Mouse (Mus musculus) spleen, embryonic (tissue): ENCODE measurements at regions not wholly inside any gene's neighbourhood (a gene's known extent, or its start where the extent isn't known, plus 50 kb on each side); places are given as distances from the start of the nearest gene placed in this dataset.

Experiments used
- CTCF ChIA-PET: fragments of 350-600 bp; sonication (Branson Sonifier 250); formaldehyde crosslinking; loops from one replicate; lab custom pipeline; 2022; lab: Charles Lee

- CTCF ChIA-PET = interaction anchor here (0.7 kb wide), 1 partner anchor 131 kb away, joined by 3 read pairs; no protein-coding TSS in a partner anchor
Observed at GRCm38 (mm10) chr2:166406826-166407225, 251.4 kb upstream of the Sulf2 start.

DNA sequence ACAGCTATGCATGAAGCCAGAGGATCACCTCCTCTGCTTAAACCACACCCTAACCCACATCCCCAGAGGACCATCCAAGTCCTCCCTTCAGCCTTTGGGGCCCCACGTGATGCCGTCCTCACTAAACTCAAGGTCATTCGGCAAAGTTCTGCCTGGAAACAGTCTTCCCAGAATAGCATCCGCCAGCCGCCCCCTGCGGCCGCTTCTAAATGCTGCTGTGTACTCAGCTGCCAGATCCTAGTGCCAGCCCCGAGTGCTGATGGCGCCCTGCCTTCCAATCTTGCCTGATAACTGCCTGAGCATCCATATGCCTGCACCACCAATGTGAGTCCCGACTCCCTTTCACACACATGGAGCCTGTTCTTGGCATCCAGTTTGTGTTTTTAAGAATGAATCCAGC lies 247.9 kb upstream of the Sulf2 start:
- CTCF ChIA-PET = no interaction called here

DNA sequence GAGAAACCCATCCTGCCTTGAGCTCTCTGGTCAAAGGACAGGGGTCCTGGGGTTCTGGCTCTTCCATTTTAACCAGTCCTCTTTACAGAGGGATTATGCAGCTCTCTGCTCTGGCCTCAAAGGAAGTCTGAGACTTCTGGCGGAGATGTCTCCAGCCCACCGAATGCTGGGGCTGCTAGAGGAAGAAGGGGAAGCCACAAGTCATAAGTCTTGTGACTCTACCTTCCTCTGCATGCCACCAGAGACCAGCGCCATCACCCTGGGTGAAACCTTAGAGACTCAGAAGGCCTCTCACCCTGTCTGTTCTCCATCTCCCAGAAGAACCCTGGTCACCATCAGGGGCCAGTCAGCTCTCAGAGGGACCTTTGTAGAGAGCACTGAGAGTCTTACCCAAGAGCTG lies 246.4 kb upstream of the Sulf2 start:
- CTCF ChIA-PET = no interaction called here

DNA sequence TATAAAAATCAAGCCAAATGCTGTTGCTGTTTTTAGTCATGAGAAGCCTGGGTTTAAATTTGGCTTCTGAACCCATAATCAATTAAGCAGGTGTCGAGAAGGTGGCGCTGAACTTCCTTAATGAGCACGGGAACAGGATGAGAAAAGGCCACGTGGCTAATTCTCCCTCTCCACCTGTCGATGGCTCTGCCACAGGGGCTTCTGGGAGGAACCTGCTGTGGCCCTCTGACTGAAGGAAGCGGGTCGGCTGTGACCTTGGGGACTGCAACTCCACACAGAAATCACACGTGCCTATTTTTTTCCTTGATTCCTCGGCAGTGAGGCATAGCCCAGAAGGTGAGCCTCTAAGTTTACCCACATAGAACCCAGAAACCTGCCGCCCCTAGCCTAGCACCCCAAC lies 244.8 kb upstream of the Sulf2 start:
- CTCF ChIA-PET = no interaction called here

DNA sequence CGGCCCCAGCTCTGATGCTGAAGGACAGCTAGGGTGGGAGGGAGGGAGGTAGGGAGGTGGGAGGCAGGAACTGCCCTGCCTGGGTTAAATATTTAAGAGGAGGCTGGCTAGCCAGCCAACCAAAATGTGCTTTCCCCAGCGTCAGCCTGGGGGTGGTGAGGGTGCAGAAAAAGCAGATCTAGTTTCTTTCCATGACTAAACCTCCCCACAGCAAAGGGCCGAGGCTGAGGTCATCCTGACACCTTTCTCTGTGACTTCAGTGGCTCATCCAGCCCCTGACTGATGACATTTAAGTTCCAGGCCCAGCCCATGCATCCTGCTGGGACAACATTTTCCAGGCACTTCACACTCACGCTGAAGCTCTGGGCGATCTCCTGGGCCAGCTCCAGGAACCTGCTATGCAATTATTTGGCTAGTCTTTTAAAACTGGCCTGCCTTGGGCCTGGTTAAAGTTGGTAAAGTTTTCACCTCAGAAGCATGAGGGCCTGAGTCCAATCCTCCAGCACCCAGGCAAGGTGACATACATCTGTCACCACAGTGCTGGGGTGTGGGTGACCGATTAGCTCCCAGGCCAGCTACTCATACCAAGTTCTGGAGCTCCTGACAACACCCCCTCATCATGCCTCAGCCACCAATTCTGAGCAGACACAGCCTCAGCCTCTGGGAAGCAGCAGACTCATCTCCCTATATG lies 243.8 kb upstream of the Sulf2 start:
- CTCF ChIA-PET = no interaction called here

- CTCF ChIA-PET = no interaction called here
Observed at GRCm38 (mm10) chr2:166398774-166399139, 243.3 kb upstream of the Sulf2 start.

- CTCF ChIA-PET = interaction anchor here (0.5 kb wide), 1 partner anchor 503 kb away, joined by 6 read pairs; no protein-coding TSS in a partner anchor
Observed at GRCm38 (mm10) chr2:166398156-166398555, 242.7 kb upstream of the Sulf2 start.

DNA sequence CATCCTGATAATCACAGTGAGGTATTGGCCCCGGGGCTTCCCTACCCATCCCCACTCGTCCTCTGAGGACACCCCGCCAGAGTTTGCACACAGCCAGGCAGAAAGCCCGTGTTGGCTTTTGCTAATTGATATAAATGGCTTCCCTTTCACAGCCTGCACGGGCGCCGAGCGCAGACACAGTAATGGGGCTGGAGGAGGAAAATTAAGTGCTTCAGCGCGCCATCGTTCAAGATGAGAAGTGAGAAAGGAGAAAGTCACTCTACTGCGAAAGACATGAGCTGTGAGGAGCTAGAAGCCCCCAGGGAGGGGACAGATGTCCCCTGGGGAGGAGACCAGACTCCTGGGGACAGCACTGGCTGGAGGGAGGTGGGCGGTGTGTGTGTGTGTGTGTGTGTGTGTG lies 239.2 kb upstream of the Sulf2 start:
- CTCF ChIA-PET = interaction anchor here (1.0 kb wide), 1 partner anchor 117 kb away, joined by 3 read pairs; no protein-coding TSS in a partner anchor

DNA sequence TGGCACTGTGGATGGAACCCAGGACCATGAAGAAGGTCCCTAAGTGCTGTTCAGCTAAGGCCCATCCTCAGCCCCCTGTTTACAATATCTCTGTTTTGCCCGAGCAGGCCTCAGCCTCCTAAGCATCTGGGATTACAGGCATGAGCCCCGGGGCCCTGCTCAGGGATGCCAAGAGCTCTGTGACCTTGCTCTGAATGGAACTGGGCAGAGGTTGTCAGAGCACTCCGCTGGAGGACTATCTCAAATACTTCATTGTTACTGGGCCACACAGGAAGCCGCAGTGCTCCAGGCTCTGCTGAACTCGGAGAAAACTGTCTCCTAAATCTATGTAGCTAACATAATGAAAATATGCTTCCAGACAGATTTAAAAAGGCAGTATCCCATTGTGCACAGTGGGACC lies 235.7 kb upstream of the Sulf2 start:
- CTCF ChIA-PET = no interaction called here

- CTCF ChIA-PET = no interaction called here
Observed at GRCm38 (mm10) chr2:166388050-166388449, 232.6 kb upstream of the Sulf2 start.

GRCm38 (mm10) chr2:166386817-166387216 lies 231.4 kb upstream of the Sulf2 start:
- CTCF ChIA-PET = no interaction called here

- CTCF ChIA-PET = no interaction called here
Observed at GRCm38 (mm10) chr2:166384583-166384982, 229.1 kb upstream of the Sulf2 start.

DNA sequence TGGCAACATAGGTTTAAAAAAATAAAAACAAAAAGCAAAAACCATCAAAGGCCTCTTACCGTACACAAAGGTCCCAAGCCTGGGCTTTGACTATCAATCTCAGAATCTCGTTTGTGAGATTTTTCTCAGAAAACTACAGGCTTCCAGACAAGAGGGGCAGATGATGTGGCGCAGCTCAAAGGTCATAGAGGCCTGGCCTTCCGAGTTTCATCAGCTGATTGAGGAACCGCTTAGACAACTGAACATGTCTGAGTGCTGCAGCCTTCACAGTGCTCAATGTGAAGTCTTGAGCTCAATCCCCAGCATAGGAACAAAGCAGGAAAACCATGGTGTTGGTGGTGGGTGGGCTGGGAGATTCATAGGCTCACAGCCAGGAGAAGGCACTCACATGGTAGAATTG lies 227.9 kb upstream of the Sulf2 start:
- CTCF ChIA-PET = no interaction called here

DNA sequence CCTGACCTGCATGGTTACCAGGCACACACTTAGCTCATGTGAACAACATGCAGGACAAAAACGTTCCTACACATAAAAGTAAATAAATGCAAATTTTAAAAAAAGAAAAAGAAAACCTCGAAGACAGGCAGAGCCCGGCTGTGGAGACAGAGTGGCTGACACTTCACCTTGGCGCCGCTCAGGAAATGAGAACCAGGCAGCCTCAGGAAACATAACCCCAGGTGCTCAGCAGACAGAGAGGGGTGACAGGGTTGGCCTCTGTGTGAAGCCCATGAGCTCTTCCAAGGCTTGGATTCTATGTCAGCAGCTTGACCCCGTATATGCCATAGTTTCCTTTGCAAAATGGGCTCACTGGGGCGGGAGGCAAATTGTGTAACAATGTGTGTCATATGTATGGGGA lies 226.7 kb upstream of the Sulf2 start:
- CTCF ChIA-PET = interaction anchor here (0.6 kb wide), 1 partner anchor 1722 kb away, joined by 3 read pairs; no protein-coding TSS in a partner anchor

DNA sequence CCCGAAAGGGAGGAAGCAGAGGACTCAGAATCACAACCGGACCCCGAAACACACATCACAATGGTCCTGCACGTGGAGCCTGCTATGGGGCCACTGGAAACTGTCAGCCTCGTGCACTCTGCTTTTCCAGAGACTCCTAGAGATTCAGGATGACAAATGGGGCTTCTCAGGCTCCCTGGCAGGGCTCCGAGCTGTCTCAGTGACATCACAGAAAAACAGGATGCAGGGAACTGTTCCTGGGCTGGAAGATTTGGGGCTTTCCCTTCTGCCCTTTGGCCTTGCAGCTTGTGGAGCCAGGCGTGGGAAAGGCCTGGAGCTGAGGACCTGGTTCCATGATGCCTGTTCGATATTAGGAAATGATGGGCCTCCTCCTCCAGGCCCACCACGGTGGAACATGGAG lies 225.4 kb upstream of the Sulf2 start:
- CTCF ChIA-PET = no interaction called here

DNA sequence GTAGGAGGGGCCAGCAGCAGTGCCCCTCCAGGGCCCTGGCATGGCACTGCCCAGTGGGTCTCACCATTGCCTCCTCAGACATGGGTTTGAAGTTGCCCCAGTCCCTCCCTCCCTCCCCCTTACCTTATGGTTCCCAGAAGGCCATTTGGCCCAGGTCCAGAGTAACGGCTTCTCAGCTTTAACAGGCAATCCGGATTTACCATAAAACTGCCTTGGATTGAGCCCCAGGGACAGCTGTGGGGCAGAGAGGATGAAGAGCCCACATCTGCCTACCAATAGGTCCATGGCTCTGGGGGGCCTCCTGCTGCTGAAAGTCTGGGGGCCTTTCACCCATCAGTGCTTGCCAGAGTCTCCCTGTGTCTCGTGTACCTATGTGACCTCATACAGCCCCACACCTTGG lies 222.9 kb upstream of the Sulf2 start:
- CTCF ChIA-PET = no interaction called here

DNA sequence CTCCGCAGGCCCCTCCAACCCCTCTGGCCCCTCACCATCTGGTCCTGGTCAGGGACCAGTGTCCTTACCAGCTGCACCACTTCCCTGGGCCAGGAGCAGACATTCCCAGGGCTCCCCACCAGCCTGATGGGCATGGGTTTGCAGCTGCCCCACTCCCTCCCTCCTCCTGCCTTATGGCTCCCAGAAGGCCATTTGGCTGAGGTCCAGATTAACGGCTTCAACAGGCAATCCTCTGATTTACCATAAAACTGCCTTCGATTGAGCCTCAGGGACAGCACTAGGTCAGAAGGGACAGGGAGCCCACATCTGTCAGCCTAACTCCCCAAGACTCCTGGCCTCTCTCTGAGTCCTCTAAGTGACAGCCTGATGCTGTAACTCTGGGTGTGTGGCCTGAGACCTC lies 221.9 kb upstream of the Sulf2 start:
- CTCF ChIA-PET = no interaction called here

DNA sequence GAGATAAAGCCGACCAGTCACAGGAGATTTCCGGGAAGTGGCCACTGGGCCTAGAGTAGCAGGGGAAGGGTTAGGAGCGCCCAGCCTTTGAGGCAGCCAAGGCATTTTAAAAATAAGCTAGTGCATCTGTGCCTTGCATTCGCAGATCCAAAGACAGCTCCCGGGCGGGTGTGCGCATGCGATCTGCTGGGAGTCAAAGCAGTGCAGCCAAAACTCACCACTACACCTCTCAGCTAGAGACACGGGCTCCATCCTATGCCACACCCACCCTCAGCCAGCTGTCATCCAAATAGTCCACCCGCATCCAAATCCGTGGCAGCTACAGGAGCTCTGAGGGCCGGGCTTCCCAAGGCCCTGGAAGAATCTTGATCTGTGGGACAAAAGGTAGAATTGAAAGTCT lies 220.2 kb upstream of the Sulf2 start:
- CTCF ChIA-PET = no interaction called here

DNA sequence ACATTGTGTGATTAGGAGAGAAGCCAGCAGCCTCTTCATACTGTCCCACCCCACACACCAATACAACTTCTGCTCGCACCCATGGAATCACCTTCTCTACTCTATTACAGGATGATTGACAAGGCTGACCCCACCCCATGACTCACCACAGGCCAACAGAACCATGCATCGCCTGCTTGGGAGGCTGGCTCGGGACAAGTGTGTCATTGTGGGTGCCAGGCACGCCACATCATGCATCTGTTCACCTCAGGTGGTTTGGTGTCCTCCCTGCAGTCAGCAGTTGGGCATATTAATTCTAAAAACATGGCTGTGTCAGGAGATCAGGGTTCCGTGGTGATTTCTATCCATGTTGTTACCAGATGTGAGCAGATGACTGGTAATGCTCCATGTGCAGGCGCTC lies 215.3 kb upstream of the Sulf2 start:
- CTCF ChIA-PET = no interaction called here

- CTCF ChIA-PET = no interaction called here
Observed at GRCm38 (mm10) chr2:166361645-166362044, 206.2 kb upstream of the Sulf2 start.

DNA sequence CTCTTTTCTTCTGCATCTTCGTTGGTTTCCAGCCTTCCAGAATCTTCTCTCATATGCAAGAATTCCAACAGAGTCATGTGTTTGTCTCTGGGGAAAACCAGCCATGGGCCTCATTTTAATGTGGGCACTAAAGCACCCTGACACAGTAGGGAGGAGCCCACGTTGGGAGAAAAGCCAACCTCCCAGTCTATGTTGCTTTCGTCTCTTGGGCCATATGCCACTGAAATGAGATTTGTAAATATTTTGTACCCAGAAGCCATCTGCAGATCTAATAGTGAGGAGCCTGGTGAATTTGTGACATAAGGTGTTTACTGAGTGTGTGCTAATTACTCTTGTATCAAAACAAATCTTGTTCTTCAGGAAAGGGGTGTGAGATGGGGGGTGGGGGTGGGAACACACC lies 205.3 kb upstream of the Sulf2 start:
- CTCF ChIA-PET = no interaction called here

GRCm38 (mm10) chr2:166359995-166360394 lies 204.5 kb upstream of the Sulf2 start:
- CTCF ChIA-PET = no interaction called here

GRCm38 (mm10) chr2:166357824-166358223 lies 202.4 kb upstream of the Sulf2 start:
- CTCF ChIA-PET = interaction anchor here (0.6 kb wide), 1 partner anchor 41 kb away, joined by 3 read pairs; no protein-coding TSS in a partner anchor

GRCm38 (mm10) chr2:166355944-166356343 lies 200.5 kb upstream of the Sulf2 start:
- CTCF ChIA-PET = no interaction called here
